Mouse (Mus musculus) olfactory bulb, adult 2 months (tissue): ENCODE measurements around the gene Lmbr1.

Experiments used
- CTCF ChIP-seq: fragments of 200-500 bp; IDR thresholded peaks from 2 replicates; pipeline ENCODE4 v1.5.1; 2012; ENCODE audit warnings: low read depth, mild to moderate bottlenecking, low read length, moderate library complexity; ENCODE audit not compliant: insufficient read depth
- POLR2A ChIP-seq: fragments of 200-500 bp; IDR thresholded peaks from 2 replicates; pipeline ENCODE4 v1.6.1; 2012; ENCODE audit warnings: mild to moderate bottlenecking, low read depth, low read length, moderate library complexity; ENCODE audit not compliant: insufficient read depth

GRCm38 (mm10) chr5:29211980-29212555 lies 166.1 kb downstream of the Lmbr1 start:
- no peak for TF ChIP-seq CTCF
- no peak for TF ChIP-seq POLR2A
